Mouse (Mus musculus) olfactory bulb, adult 2 months (tissue): ENCODE results near the gene Golt1a.

ENCODE experiments used
- CTCF ChIP-seq: fragments of 200-500 bp; IDR thresholded peaks from 2 replicates; pipeline ENCODE4 v1.5.1; 2012; ENCODE audit warnings: low read depth, mild to moderate bottlenecking, low read length, moderate library complexity; ENCODE audit not compliant: insufficient read depth
- POLR2A ChIP-seq: fragments of 200-500 bp; IDR thresholded peaks from 2 replicates; pipeline ENCODE4 v1.6.1; 2012; ENCODE audit warnings: mild to moderate bottlenecking, low read depth, low read length, moderate library complexity; ENCODE audit not compliant: insufficient read depth

- no peak for TF ChIP-seq CTCF
- TF ChIP-seq POLR2A: no peak
Observed at GRCm38 (mm10) chr1:133367606-133368488, 58.2 kb downstream of the Golt1a start.
